Comparison of ENCODE assay signal across 16 mouse cellular contexts in the genomic region with DNA sequence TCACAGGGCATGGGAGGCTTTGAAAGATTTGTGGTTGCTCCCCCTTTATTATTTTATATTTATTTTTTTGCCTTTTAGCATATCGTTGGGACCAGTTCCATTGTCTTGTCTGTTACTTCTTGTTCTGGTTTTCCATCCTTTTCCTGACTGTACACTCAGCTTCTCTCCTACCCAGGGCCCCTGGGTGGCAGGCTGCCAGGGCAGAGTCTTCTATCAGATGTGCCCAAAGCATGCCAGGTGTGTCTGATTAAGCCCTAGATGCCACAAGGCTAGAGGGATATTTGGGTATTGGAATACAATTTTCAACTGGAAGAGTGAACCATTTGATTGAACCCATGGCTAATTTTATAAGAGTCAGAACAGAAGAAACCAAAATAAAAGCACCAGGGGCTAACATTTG.
"Had no signal": no experiment of that assay in that cellular context is flagged by ENCODE, and none has a peak within 500 bp of the region (broad histone marks: within the 10 kb centered on the region; RNA-seq: fewer than 3 reads in every experiment).

No protein-coding gene starts in this region.

- H3K27ac ChIP-seq: neural tube, embryonic 13.5 days; neural tube, embryonic 15.5 days; stomach, embryonic 15.5 days; stomach, postnatal 0 days had no signal

- H3K27me3 ChIP-seq: neural tube, embryonic 13.5 days; neural tube, embryonic 15.5 days; stomach, embryonic 15.5 days had no signal

- DNase-seq: retina, postnatal 1 day; right cerebral cortex, adult 18-20 months; right cerebral cortex, postnatal 14 days; right cerebral cortex, postnatal 25 days; right cerebral cortex, postnatal 4 days; spleen, adult 18-20 months; thymus, adult 18-20 months; thymus, adult 2 months; thymus, postnatal 14 days; thymus, postnatal 25 days; thymus, postnatal 36 days; thymus, postnatal 4 days had no signal

- H3K9ac ChIP-seq: neural tube, embryonic 13.5 days; neural tube, embryonic 15.5 days; stomach, embryonic 15.5 days had no signal

- H3K9me3 ChIP-seq: neural tube, embryonic 15.5 days; stomach, embryonic 15.5 days had no signal

- H3K4me2 ChIP-seq: neural tube, embryonic 13.5 days; neural tube, embryonic 15.5 days; stomach, embryonic 15.5 days had no signal

- H3K4me3 ChIP-seq: neural tube, embryonic 13.5 days; neural tube, embryonic 15.5 days; stomach, embryonic 15.5 days had no signal

- H3K36me3 ChIP-seq: neural tube, embryonic 13.5 days; neural tube, embryonic 15.5 days; stomach, embryonic 15.5 days had no signal

- H3K4me1 ChIP-seq: stomach, embryonic 15.5 days had no signal
